ENCODE assay signal across 9 mouse cellular contexts in the genomic region with DNA sequence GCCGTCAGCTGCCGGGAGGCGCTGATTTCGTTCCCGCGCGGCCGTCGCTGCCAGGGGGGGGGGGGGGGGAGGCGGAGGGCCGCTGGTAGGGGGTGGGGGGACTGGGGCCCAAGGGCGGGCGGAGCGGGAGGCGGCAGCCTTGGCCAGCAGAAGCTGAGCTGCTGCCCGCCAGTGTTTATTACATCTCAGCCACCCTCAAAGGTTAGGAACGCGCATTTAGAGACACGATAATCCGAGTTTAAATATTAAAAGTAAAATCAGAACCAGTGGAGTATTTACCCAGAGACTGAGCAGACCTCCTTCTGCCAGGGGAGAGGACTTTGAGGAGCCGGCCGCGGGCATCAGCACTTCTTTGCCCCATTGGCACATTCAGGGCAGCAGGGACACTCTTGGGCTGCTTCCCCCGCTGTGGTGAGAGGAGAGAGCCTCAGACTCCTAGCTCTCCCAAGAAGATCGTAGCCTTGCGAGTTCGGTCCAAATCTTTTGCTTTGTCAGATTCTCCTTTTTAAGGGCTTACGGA. TPM values are rescaled to one million over a fixed set of nuclear protein-coding genes. Genes with fewer than 3 reads are reported as not detected.
DNase-seq lines count a peak whose midpoint lies in the region; ATAC-seq lines count a peak whose summit lies in the region.
"Had no signal": no experiment of that assay in that cellular context is flagged by ENCODE, and none has a peak within 500 bp of the region (broad histone marks: within the 10 kb centered on the region; RNA-seq: fewer than 3 reads in every experiment).

No protein-coding gene starts in this region.

- intact Hi-C loops in left cerebral cortex, postnatal 4 days (cut with DNase I): loop anchor here (5.0 kb wide), 3 partner anchors 345 to 1345 kb away; no protein-coding TSS in a partner anchor

- peak overlapping the region; percentile 71 for H3K9ac ChIP-seq in hindbrain, embryonic 13.5 days
- peak overlapping the region; percentile 67 for H3K9ac ChIP-seq in neural tube, embryonic 11.5 days (ENCODE audit: low read length)

- ATAC-seq in cerebellum, adult (ENCODE audit: insufficient number of reproducible peaks, low FRiP score, low TSS enrichment): 0 out of 2 replicates have a peak, but pooled peaks have one; percentile 8
- ATAC-seq in hindbrain, embryonic 13.5 days (ENCODE audit: low FRiP score): peak; percentile 44
- peak; percentile 32 for ATAC-seq in neural tube, embryonic 11.5 days (ENCODE audit: insufficient read depth, low FRiP score, low TSS enrichment)

- H3K9me3 ChIP-seq in hindbrain, embryonic 13.5 days: no peaks in the 10 kb centered on the region
- H3K9me3 ChIP-seq in neural tube, embryonic 11.5 days (ENCODE audit: control insufficient read depth, low read length): no peaks in the 10 kb centered on the region

- H3K4me3 ChIP-seq in hindbrain, embryonic 13.5 days: peak overlapping the region; percentile 48
- peak overlapping the region; percentile 93 for H3K4me3 ChIP-seq in neural tube, embryonic 11.5 days (ENCODE audit: low read depth, low read length)

- peaks cover 4% of the 10 kb centered on the region; the same call in 1 of the 2 replicates for H3K27me3 ChIP-seq in hindbrain, embryonic 13.5 days
- 0 out of 2 replicates have a peak, but pooled peaks cover 5% of the 10 kb centered on the region for H3K27me3 ChIP-seq in neural tube, embryonic 11.5 days (ENCODE audit: control insufficient read depth, insufficient read depth, low read length)

- 1% methylated on average over 14 of the region's 28 CpGs for WGBS in hindbrain, embryonic 13.5 days
- under 1% methylated on average over 17 of the region's 28 CpGs for WGBS in neural tube, embryonic 11.5 days

- no peak for DNase-seq in cerebellum, adult 8-10 months
- DNase-seq in left cerebral cortex, postnatal 4 days: peak; percentile 57
- DNase-seq in left cerebral cortex, adult 18-20 months (ENCODE audit: low spot score in 2 of 2): no peak
- peak; percentile 59 for DNase-seq in neural tube, embryonic 11.5 days (ENCODE audit: low spot score)
- DNase-seq in adrenal gland, postnatal 10 days: no peak
- DNase-seq in yolk sac, embryonic 10.5 days (ENCODE audit: low spot score): no peak

- no peaks in the 10 kb centered on the region for H3K36me3 ChIP-seq in hindbrain, embryonic 13.5 days
- H3K36me3 ChIP-seq in neural tube, embryonic 11.5 days (ENCODE audit: control insufficient read depth, insufficient read depth, low read length): no peaks in the 10 kb centered on the region

- H3K4me1 ChIP-seq in hindbrain, embryonic 13.5 days (replicated peaks): peaks cover 34% of the 10 kb centered on the region
- peaks cover 7% of the 10 kb centered on the region for H3K4me1 ChIP-seq in neural tube, embryonic 11.5 days (ENCODE audit: control insufficient read depth, insufficient read depth, low read length)

- H3K27ac ChIP-seq in hindbrain, embryonic 13.5 days: peak overlapping the region; percentile 90
- peak overlapping the region; percentile 96 for H3K27ac ChIP-seq in neural tube, embryonic 11.5 days (ENCODE audit: low read depth, low read length)
- H3K27ac ChIP-seq: macrophage had no signal

- peak overlapping the region; percentile 72 for H3K4me2 ChIP-seq in hindbrain, embryonic 13.5 days
- H3K4me2 ChIP-seq in neural tube, embryonic 11.5 days (ENCODE audit: low read depth): peak overlapping the region; percentile 72

RNA-seq across cellular contexts. Expression of gene Pou3f2, which starts 10.4 kb away (rescaled TPM):
- 10 to 100 TPM; 50.0 to 68.6 TPM for total RNA-seq in left cerebral cortex, postnatal 4 days (2021)
- 10 to 100 TPM; 23.6 to 29.0 TPM for total RNA-seq in left cerebral cortex, adult 18-20 months (2021)
- 34.5 and 42.6 TPM in 2 replicates for polyA plus RNA-seq in hindbrain, embryonic 13.5 days (2015; fragmentation: Nextera tagmentation; extraction: Ambion mirVana)
- polyA plus RNA-seq in neural tube, embryonic 11.5 days (2014; fragmentation: Nextera tagmentation; extraction: Ambion mirVana): 28.2 and 31.3 TPM in 2 replicates
- total RNA-seq in adrenal gland, postnatal 10 days (2021): under 1 TPM; 0.09 to 0.21 TPM
- polyA plus RNA-seq: macrophage had no signal

Comparison
In these comparisons a context has a peak if more than half of its experiments do, and no peak if none do; other contexts are left out.
1. DNase-seq: peak in left cerebral cortex, postnatal 4 days (single experiment) and neural tube, embryonic 11.5 days (single experiment); none in cerebellum, adult 8-10 months (single experiment), left cerebral cortex, adult 18-20 months (0 of 2), adrenal gland, postnatal 10 days (single experiment) and yolk sac, embryonic 10.5 days (single experiment).
2. RNA of gene Pou3f2, which starts 10.4 kb away (total RNA-seq): 50.0 to 68.6 TPM in left cerebral cortex, postnatal 4 days and 23.6 to 29.0 TPM in left cerebral cortex, adult 18-20 months; 0.09 to 0.21 TPM in adrenal gland, postnatal 10 days; every median in the first group is over 10 times any median in the second.
3. Peak in every context shown above with its lines, with median percentiles within 50 percentile points of each other: ATAC-seq.